8 mouse cellular contexts compared by ENCODE assay signal in genomic region chr6:113103765-113104164, GRCm38 (mm10). TPM values are rescaled to one million over a fixed set of nuclear protein-coding genes. Genes with fewer than 3 reads are reported as not detected.
DNase-seq lines count a peak whose midpoint lies in the region; ATAC-seq and TF ChIP-seq lines count a peak whose summit lies in the region.

No protein-coding gene starts in this region.

- no peaks in the 10 kb centered on the region; the same call in 1 of the 2 replicates for H3K36me3 ChIP-seq in kidney, adult 2 months (ENCODE audit: control insufficient read depth, insufficient read depth, low read length)
- peaks cover 22% of the 10 kb centered on the region for H3K36me3 ChIP-seq in kidney, embryonic 15.5 days

- no peak for ATAC-seq in kidney, embryonic 15.5 days (replicated peaks; ENCODE audit: low FRiP score)

- no peak overlapping the region for H3K4me3 ChIP-seq in kidney, adult 2 months (ENCODE audit: insufficient read depth, low read depth, low read length)
- no peak overlapping the region for H3K4me3 ChIP-seq in kidney, embryonic 15.5 days (replicated peaks)
- no peak overlapping the region for H3K4me3 ChIP-seq in lung, adult 2 months (replicated peaks; ENCODE audit: extremely low read depth, low read depth, low read length)

- H3K27me3 ChIP-seq in kidney, adult 2 months (replicated peaks; ENCODE audit: control insufficient read depth, insufficient read depth, low read length), result no peaks in the 10 kb centered on the region
- H3K27me3 ChIP-seq in kidney, embryonic 15.5 days, result no peaks in the 10 kb centered on the region

- H3K27ac ChIP-seq in kidney, adult 2 months (ENCODE audit: insufficient read depth, low read depth, low read length), result no peak overlapping the region
- no peak overlapping the region for H3K27ac ChIP-seq in kidney, embryonic 15.5 days

- H3K4me1 ChIP-seq in kidney, adult 2 months (ENCODE audit: control insufficient read depth, insufficient read depth, low read length), result peaks cover 8% of the 10 kb centered on the region; the same call in 1 of the 2 replicates
- peaks cover 13% of the 10 kb centered on the region for H3K4me1 ChIP-seq in kidney, embryonic 15.5 days
- H3K4me1 ChIP-seq in lung, adult 2 months (ENCODE audit: control insufficient read depth, insufficient read depth, low read length), result peaks cover 19% of the 10 kb centered on the region

- H3K9ac ChIP-seq in kidney, embryonic 15.5 days, result no peak overlapping the region

- TF ChIP-seq POLR2A in kidney, adult 2 months (IDR thresholded peaks at IDR 0.05; ENCODE audit: low read depth, low read length), result no peak
- no peak for TF ChIP-seq POLR2A in lung, adult 2 months (IDR thresholded peaks at IDR 0.05; ENCODE audit: borderline replicate concordance, extremely low read depth, low read depth, low read length)

- peak; percentile 67 for DNase-seq in kidney, adult 2 months
- peak; percentile 81 for DNase-seq in ES-CJ7 (ENCODE audit: low read depth, low spot score)
- DNase-seq in adrenal gland, postnatal 14 days, result peak; percentile 76
- peak; percentile 19 for DNase-seq in gastrocnemius, postnatal 10 days
- DNase-seq in lung, adult 2 months, result peak; percentile 24
- peak; percentile 41 for DNase-seq in right cerebral cortex, postnatal 4 days
- no peak for DNase-seq in frontal cortex, postnatal 14 days (ENCODE audit: low spot score in 2 of 2)

- TF ChIP-seq CTCF in kidney, adult 2 months (conservative IDR thresholded peaks at IDR 0.05; ENCODE audit: insufficient read depth, insufficient read length, low read depth, low read length), result peak; percentile 47
- TF ChIP-seq CTCF in lung, adult 2 months (IDR thresholded peaks at IDR 0.05; ENCODE audit: insufficient read depth, low read length), result no peak

- no peaks in the 10 kb centered on the region for H3K9me3 ChIP-seq in kidney, embryonic 15.5 days (replicated peaks)

- H3K4me2 ChIP-seq in kidney, embryonic 15.5 days, result no peak overlapping the region

RNA-seq across cellular contexts. Expression of gene Setd5, which starts 26.6 kb away (rescaled TPM):
- polyA plus RNA-seq in kidney, adult 2 months (2012; rRNA removed), result 16.8 and 17.9 TPM in 2 replicates
- 75.0 and 75.9 TPM in 2 replicates for polyA plus RNA-seq in kidney, embryonic 15.5 days (2015; fragmentation: Nextera tagmentation; extraction: Ambion mirVana)
- 104 and 113 TPM in 2 replicates for total RNA-seq in adrenal gland, postnatal 14 days (2021)
- 10 to 100 TPM; 54.8 to 82.3 TPM for total RNA-seq in gastrocnemius, postnatal 10 days (2021)
- 28.7 and 30.6 TPM in 2 replicates for polyA plus RNA-seq in lung, adult 2 months (2012; rRNA removed)

RNA-seq across cellular contexts. Expression of gene Thumpd3, which starts 57.7 kb away (rescaled TPM):
- polyA plus RNA-seq in kidney, adult 2 months (2012; rRNA removed), result 6.5 and 9.3 TPM in 2 replicates
- 46.6 and 47.0 TPM in 2 replicates for polyA plus RNA-seq in kidney, embryonic 15.5 days (2015; fragmentation: Nextera tagmentation; extraction: Ambion mirVana)
- total RNA-seq in adrenal gland, postnatal 14 days (2021), result 35.2 and 36.2 TPM in 2 replicates
- total RNA-seq in gastrocnemius, postnatal 10 days (2021), result 10 to 100 TPM; 16.9 to 17.0 TPM
- polyA plus RNA-seq in lung, adult 2 months (2012; rRNA removed), result 3.5 and 5.8 TPM in 2 replicates

Comparison
In these comparisons a context has a peak if more than half of its experiments do, and no peak if none do; other contexts are left out.
1. DNase-seq: peak in kidney, adult 2 months (single experiment), ES-CJ7 (single experiment), adrenal gland, postnatal 14 days (single experiment), gastrocnemius, postnatal 10 days (single experiment), lung, adult 2 months (single experiment) and right cerebral cortex, postnatal 4 days (single experiment); none in frontal cortex, postnatal 14 days (0 of 2).